Mouse (Mus musculus) retina, postnatal 1 day (tissue): ENCODE results near the gene Ccdc158.

Source experiments
- DNase-seq: peaks from one replicate; pipeline ENCODE4 v3.0.0-alpha.2; 2012

The Ccdc158 gene

DNA sequence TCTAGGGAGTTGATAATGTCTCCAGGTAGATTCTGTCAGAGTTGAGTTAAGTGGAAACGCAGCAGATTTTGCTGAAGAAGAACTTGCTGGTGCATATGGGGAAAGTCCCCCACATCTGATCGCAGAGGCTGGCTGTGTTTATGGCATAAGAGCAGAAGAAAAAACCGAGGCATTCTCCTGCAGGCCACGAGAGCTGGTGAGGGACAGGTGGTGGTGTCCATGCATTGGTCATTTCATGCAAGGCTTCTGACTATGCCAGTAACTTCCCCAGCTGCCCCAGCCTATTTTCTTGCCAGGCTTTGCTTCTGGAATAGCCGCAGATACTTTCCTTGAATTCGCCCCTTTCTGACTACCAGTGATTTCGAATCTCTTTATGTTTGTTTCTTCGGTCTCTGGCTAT lies 78.2 kb downstream of the Ccdc158 start:
- no peak for DNase-seq

DNA sequence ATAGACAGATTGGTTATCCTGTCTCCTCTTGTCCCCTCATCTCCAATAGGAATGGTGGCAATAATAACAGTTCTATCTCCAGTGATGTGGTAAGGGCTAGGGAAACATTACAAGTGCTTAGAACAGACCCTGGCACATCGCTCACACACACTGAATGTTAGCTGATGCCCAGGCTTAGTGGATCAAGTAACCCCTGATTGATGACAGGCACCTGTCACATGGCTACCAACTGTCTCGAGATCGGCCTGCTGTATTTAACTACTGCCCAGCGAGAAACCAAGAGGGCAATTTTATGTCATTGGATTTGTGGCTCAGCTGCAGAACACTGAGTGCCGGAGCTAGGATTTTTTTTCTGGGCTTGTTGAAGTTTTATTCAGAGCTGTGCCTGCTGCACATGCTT lies 80.0 kb downstream of the Ccdc158 start:
- DNase-seq = no peak

DNA sequence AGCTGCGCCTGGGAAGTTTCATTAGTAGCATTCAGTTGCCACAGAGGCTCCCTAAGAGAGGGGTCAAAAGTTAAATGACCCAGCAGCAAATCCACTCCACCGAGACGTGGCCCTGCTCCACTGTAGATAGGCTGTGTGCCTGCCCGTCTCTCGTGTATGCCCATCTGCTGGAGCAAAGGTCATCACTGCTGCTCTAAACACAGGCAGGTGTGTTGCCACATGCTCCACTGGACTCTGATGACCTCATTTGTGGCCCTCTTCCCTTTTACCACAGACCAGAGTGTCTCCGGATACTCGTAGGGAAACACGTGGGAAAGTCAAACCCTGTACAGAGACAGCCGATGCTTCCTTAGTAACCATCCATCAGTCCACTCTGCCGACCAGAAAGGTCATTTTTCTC lies 89.1 kb downstream of the Ccdc158 start:
- no peak for DNase-seq

DNA sequence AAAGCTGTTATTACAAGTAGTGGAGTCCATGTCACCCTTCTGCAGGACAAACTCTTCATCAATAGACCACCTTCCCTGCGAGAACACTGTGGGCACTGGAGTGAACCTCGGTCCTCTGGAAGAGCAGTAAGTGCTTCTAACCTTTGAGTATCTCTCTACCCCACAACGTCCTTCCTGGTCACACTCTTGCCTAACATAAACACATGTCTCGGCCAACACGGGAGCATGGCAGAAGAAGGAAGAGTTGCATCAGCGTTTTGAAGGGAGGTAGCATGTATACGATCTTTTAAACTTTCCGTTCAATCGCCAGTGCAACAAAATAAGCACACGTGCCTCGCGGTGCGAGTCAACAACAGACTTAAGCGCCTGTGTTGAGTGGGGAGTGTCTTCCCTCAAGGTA lies 95.5 kb downstream of the Ccdc158 start:
- no peak for DNase-seq

DNA sequence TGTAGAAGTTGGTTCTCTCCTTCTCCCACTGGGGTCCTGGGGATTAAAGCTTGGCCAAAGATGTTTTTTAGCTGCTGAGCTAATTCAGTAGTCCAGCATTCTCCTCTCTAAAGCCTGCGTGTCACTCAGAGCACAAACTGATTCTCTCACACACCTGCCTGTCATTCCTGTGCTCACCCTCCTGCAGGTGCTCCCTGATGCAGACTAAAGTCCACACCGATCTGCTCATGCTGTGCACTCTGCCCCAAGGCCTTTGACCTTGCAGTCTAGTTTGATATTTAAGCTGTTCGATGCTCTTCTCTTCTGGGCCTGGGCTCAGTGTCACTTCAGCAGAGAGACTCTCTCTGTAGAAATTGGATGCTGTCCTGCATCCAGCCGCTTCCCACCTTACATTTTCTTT lies 103.8 kb downstream of the Ccdc158 start:
- no peak for DNase-seq

DNA sequence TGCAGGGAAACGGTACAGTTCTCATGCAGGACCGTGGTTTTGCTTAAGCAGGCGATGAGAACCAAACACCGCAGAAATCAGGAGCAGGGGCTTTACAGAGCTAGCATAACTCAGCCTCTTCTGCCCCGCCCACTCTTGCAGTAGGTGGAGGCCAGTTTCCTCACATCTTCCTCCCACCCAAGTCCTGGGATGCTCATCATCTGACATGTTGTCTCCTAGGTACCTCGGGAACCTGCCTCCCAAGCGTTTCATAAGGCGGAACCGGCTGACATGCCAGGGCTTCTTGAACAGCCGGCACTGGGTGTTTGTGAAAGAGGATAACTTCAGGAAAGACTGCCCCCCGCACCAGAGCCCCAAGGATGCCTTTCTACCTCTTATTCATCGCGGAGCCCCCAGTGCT lies 113.1 kb downstream of the Ccdc158 start:
- DNase-seq = no peak

DNA sequence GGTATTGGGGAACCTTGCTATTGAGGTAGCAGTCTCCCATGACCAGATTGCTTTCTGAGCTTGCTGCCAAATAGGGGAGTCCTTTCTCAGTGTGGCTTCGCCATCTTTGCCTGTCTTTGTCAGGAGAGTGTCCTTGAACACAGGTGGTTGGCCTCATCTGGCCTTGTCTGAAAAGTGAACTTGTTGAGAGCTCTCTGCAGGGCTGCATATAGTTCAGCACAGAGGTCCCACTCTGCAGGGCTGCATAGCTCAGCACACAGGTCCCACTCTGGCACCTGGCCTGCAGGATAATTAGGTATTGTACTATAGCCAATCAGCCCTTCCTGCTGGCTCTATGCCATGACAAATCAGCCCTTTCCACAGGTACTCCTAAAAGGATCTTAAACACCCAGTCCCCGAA lies 114.9 kb downstream of the Ccdc158 start:
- no peak for DNase-seq
